10 mouse cellular contexts compared by ENCODE assay signal in genomic region chr13:52551275-52551674, GRCm38 (mm10). TPM values are rescaled to one million over a fixed set of nuclear protein-coding genes. Genes with fewer than 3 reads are reported as not detected.
DNase-seq lines count a peak whose midpoint lies in the region; ATAC-seq lines count a peak whose summit lies in the region.
"Had no signal": no experiment of that assay in that cellular context is flagged by ENCODE, and none has a peak within 500 bp of the region (broad histone marks: within the 10 kb centered on the region; RNA-seq: fewer than 3 reads in every experiment).

No protein-coding gene starts in this region.

- peak; percentile 94 to 97 for ATAC-seq in hematopoietic stem cell, adult 5-6 weeks (replicated peaks in 1 of 2; ENCODE audit: insufficient read depth in 1 of 2, low FRiP score in 2 of 2, low TSS enrichment in 1 of 2, low read depth in 1 of 2, poor library complexity in 2 of 2, severe bottlenecking in 2 of 2)
- peak; percentile 50; the same call in 1 of the 2 replicates for ATAC-seq in megakaryocyte-erythroid progenitor cell, adult 5-6 weeks (replicated peaks; ENCODE audit: low FRiP score, low TSS enrichment, poor library complexity, severe bottlenecking)
- ATAC-seq: forebrain, embryonic 15.5 days had no signal

- DNase-seq in spleen, postnatal 36 days (ENCODE audit: low spot score in 2 of 2) = peak; percentile 56 to 63
- DNase-seq in spleen, postnatal 14 days (ENCODE audit: low spot score in 2 of 2) = no peak
- no peak for DNase-seq in yolk sac, embryonic 10.5 days (ENCODE audit: low spot score)
- DNase-seq in urinary bladder, postnatal 36 days (ENCODE audit: low spot score in 2 of 2) = no peak
- DNase-seq in kidney, adult 9 months = no peak
- DNase-seq: cerebellum, postnatal 10 days; right cerebral cortex, postnatal 14 days had no signal

RNA-seq across cellular contexts. Expression of gene Diras2, which starts 20.2 kb away (rescaled TPM):
- 0.30 and 0.75 TPM in 2 replicates for total RNA-seq in hematopoietic stem cell, adult 5-6 weeks (2017)
- 0.22 TPM in 1 of 2 replicates, not detected in the other for total RNA-seq in megakaryocyte-erythroid progenitor cell, adult 5-6 weeks (2014; fragmentation: Nextera tagmentation)
- total RNA-seq in megakaryocyte-erythroid progenitor cell, adult 5-6 weeks (2017) = 0.47 and 0.57 TPM in 2 replicates

RNA-seq across cellular contexts. Expression of gene Syk, which starts 31.7 kb away (rescaled TPM):
- total RNA-seq in hematopoietic stem cell, adult 5-6 weeks (2017) = 99.6 and 106 TPM in 2 replicates
- 28.9 and 34.0 TPM in 2 replicates for total RNA-seq in megakaryocyte-erythroid progenitor cell, adult 5-6 weeks (2014; fragmentation: Nextera tagmentation)
- 25.6 and 43.6 TPM in 2 replicates for total RNA-seq in megakaryocyte-erythroid progenitor cell, adult 5-6 weeks (2017)

Comparison
In these comparisons a context has a peak if more than half of its experiments do, and no peak if none do; other contexts are left out.
1. DNase-seq: peak in spleen, postnatal 36 days (2 of 2); none in spleen, postnatal 14 days (0 of 2), yolk sac, embryonic 10.5 days (single experiment), urinary bladder, postnatal 36 days (0 of 2) and kidney, adult 9 months (single experiment).